Mouse (Mus musculus) adrenal gland, adult 8-10 months (tissue): Measurements from ENCODE around the gene Mgp. TPM values are rescaled to one million over a fixed set of nuclear protein-coding genes. Genes with fewer than 3 reads are reported as not detected.

ENCODE experiments used
- DNase-seq: peaks from one replicate; pipeline ENCODE4 v3.0.0; 2022
- total RNA-seq, 4 experiments: library from RNA; stranded (reverse); gene quantifications; 2 replicates each; pipeline ENCODE4 v1.2.4; 2022

Gene Mgp
- 100 to 1,000 TPM; 174 to 284 (median 210) TPM for total RNA-seq

DNA sequence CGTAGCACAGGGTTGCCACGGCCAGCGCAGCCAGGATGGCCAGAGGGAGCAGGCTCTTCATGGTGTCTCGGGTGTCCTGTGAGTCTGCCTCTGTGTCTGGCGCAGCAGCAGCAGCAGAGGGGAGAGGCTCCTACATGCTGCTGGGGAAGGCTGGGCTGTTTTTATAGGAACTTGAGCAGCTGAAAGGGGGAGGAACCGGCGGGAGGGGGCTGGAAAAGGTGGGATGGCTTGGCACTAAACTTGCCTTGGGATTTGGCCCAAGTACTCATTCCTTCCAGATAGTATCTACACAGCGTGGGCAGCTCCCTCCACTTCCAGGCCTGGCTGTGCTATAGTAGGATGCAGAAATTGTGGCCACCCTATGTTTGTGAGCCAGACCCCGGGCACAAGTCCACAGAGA, at the start of gene Mgp:
TSS of gene Mgp (minus strand) at position 154 of the 400 bp plus-strand sequence.
- DNase-seq, result no peak

DNA sequence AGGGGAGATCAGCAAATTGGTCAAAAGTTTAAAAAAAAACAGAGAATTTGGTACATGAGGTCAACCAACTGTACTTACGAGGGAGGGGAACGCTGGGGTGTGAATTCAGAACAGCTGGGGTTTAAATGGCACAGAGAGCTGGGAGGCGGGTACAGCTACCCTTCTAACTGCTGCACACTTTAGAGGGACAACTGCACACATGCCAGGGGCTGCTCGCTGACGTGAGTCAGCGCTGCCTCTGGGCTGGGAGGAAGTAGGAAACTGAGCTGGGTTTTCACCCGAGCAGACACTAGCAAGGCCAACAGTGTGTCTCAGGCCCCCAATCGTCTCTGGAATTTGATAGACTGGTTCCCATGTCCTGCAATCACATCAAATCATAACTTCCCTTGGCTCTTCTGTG, 49.4 kb upstream of the Mgp start:
- no peak for DNase-seq

DNA sequence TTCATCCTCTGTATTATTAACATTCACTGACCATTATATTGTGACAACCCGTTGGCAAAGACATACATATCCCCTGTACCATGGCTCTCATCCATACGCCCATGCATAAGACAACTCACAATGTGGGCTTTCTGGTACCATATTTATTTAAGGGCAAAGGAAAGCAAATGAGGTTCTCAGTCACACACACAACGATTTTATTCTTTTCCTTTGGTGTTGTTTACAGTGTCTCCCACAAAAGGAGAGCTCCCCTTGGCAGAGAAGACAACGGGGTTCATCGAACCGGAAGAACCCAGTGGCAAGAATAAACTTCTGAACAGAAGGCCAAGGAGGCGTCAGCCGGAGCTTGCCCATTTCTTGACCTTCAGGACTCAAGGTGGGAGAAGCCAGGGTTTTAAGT, 47.9 kb upstream of the Mgp start, which contains the start of gene Pde6h:
TSS of gene Pde6h (plus strand) at position 301 of the 400 bp plus-strand sequence.
- no peak for DNase-seq

DNA sequence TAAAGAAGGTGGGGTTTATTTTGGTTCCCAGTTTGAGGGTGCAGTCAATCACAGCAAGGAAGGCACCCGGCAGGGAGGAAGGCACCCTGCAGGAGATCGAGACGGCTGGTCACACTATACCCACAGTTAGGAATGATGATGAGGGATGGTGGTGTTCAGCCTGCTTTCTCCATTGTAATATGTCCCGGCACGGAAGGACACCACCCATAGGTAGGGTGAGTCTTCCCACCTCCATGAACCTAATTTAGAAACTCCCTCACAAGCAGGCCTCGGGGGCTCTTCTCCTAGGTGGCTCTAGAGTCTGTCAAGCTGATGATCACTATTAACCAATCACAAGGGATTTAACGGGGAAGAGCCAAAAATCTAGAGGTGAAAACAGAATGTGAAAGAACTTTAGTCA, 47.2 kb upstream of the Mgp start:
- no peak for DNase-seq

DNA sequence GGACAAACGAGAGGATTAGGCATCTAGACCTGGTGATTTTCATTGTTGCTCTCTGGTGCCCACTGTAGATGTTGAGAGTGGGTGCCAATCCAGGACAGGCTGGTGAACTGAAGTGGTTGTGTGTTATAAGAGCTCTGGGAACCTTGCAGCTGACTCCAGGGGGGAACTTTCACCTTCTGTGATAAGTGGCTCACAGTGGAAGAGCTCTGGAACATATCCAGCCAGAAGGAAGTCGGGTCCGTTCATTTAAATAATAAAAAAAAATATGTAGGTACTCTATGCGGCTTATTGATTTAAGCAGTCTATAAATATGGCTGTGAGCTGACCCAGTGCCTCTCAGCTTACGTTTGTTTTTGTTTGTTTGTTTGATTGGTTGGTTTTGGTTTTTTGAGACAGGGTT, 46.5 kb upstream of the Mgp start, which contains the start of gene Erp27:
TSS of gene Erp27 (minus strand) at position 101 of the 400 bp plus-strand sequence.
- DNase-seq, result no peak

DNA sequence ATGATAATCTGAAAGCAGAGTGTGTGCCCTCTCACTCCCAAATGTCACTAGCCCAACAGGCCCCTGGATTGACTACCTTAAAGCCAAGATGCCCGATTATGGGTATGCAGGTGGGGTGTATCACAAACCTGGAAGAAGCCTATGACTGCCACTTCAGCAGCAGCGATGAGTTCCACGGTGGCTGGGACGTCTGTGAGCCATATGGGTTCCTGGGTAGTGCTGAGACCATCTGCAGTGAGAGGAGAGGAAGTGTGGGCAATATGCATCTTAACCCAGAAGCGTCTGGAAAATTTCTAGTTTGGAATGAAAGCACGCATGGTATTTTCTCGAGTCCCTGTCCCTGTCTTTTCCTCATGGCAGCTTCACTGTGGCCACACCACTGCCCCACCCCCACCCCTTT, 46.0 kb upstream of the Mgp start:
- DNase-seq, result no peak

DNA sequence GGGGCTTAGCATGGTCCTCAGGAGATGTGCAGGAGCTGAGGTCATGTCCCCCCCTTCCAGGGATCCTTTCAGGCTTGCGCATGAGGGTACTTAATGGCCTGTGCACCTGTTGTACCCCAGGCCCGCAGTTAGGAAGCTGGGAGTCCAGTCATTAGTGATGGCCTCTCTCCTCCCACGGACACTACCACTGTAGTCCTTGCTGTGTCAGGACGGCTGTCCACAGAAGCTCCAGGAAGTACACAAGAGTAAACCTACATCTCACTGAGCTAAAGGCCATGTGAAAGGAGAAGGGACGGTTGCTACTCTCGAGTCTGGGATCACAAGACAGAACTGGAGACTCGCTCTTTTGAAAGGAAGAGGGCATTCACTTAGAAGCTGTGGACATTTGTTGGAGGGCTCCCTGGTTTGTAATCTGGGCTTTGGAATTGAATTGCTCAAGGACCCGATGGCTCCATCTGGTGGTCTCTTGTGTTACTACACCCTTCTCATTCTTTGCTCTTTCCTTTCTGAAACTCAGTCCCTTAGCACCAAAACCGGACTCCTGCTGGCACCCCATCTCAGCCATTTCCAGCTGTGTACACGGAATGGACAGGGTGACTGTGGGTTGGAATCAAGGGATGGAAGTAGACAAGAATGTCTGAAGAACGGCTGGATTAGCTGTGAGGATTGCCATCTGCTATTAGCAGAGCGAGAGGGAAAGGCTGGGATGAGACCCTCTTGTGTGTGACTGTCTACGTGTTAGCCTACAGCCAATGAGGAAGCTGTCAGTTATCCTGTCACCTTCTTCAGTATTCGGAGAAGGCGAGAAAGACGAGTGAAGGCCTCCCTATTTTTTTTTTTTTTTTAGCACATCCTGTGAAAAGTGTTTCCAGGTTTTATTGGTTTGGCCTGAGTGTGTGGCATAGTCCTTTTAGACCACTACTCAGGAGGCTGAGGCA, 45.0 kb upstream of the Mgp start:
- peak; percentile 35 for DNase-seq

DNA sequence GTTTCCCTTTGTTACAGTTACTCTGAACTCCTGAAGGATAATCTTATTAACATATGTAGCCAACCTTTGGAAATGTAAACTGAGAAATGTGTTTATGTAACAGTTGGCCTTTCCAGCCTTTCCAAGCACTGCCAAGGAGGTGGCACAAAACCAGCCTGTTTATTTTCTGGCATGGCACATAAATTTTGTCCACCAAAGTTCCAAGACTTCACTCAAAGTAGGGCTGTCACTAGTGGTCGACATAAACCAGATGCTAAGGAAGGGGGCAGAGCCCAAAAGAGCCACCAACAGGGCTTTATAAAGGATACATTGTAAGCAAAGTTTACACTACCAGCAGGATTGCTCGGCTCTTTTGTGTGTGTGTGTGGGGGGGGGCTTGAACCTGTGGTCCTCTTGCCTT, 42.3 kb upstream of the Mgp start:
- DNase-seq, result no peak

DNA sequence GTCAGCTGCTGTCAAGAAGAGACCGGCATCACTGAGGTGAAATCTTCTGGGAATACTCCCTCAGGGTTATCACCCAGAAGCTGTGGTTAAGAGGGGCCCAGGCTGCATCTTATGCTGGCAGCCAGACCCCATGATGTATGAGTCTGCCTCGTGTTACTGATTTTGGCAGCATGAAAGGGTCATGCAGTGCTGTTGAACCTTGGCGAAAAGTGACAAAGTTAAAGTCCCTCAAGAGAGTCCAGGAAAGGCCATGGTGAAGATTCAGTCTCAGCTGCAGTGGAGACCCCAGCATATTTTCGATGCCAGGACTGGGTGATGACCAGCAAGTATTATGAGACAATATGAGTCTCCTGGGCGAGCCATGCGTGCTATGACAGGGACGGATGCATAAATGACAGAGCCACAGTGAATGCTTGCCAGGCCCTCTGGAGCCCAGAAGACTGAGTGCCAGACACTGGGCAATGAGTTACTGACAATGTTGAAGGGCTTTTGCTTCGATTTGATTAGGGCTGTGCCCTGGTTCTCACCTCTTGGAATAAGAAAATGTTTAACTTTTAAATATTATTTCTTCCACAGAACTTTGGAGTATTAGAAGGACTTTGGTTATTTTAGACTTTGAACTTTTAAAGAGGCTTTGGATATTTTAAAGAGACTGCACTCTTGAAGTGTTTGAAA, 40.2 kb upstream of the Mgp start:
- no peak for DNase-seq

DNA sequence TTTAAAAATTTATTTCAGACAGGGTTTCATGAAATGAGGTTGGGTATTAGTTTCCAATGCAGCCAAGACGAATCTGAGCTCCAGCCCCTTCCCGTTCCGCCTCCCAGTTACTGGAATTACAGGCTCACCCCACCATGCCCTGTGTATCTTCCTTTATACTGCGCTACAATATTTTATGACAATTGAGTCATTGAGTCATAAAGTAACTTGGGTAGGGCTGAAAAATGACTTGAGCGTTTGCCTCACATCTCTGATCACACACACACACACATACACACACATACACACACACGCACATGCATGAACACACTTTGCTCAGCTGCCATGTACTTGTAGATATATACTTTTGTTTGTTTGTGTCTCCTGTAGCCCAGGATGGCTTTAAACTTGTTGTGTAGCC, 38.6 kb upstream of the Mgp start:
- DNase-seq, result no peak

DNA sequence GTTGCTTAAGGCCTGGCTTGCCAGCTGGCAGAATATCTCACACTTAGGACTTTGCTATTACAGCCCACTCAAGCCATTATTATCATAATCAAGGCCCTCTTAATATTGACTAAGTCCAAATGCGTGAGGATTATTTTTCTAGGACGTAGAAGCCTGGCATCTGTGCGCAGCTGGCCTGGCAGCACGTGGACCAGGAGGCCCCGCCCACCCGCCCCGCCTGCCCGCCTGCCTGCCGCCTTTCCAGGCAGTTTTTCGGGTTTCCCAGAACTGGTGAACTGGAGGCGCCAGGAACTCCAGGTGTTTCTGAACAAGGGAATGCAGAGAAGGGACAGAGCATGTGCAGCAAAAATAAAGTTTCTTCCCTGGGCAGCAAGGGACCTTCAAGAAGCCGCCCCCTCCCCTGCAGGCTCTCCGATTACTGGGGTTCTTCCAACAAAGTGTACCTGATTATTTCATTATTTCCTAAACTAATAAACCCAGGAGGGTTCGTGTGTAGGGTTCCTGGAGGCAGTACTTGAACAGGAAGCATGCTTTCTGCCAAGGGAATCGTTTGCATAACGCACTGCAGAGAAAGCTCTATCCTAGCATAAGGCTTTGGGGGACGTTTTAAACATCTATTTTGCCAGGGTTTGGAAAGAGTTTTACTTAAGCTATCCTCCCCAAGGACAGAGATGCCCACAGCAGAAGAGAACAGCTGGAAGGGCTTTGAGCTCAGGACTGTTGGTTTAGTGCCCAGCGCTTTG, 37.9 kb upstream of the Mgp start:
- DNase-seq, result no peak

DNA sequence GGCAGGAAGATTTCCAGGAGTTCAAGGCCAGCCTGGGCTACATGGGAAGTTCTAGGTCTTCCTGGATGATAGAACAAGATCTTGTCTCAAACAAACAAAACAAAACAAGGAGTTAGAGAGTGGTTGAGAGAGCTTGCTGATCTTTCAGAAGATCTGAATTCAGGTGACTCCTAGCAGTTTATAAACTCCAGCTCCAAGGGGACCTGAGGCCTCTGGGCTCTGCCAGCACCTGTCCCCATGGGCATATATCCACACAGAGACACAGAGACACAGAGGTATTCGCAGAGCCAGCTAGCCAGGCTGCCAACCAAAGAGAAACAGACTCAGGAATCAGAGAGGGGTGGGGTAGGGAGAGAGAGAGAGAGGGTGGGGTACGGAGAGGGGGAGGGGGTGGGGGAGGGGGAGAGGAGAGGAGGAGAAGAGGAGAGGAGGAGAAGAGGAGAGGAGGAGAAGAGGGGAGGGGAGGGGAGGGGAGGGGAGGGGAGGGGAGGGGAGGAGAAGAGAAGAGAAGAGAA, 37.2 kb upstream of the Mgp start:
- no peak for DNase-seq

DNA sequence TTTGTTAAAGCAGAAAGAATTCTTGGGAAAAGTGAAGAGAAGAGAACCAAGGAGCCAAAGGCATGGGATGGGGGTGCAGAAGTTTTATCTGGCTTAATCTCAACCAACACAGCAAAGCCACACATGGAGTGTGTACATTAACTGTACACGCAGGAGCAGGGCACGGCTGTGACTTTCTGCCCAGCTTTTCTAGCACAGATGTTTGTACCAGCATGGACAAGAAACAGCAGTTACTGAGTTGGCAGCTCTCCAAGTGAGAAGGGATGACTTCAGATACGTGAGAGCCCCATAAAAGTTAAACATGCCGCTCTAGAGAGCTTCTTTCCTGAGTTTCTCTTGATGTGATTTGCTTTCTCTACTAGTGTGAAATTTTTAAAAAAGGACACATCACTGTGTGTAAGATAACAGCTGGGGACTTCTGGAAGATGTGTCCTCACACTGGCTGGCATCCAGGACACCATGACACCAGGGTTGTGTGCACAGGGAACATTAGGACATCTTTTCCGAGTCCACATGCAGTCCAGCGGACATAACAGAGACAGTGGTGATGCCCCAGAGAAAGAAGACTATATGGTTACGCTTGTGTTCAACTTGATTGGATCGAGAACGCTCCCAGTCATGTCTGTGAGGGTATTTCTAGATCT, 34.7 kb upstream of the Mgp start:
- DNase-seq, result no peak

DNA sequence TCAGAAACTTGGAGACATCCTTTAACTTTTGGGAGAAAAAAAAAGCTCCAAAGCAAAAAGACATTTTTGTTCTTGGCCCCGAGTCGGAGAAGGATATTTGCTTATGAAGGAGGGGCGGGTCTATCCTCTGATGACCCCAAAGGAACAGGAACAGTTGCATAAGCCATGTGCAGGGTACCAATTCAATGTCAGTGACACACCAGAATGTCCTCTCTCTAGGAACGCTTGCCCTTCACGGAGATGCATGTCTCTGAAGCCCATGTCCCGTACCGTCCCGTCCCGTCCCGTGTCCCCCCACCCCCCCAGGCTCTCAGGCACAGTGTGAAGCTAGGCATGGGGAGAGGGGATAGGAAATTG, 31.3 kb upstream of the Mgp start:
- no peak for DNase-seq

DNA sequence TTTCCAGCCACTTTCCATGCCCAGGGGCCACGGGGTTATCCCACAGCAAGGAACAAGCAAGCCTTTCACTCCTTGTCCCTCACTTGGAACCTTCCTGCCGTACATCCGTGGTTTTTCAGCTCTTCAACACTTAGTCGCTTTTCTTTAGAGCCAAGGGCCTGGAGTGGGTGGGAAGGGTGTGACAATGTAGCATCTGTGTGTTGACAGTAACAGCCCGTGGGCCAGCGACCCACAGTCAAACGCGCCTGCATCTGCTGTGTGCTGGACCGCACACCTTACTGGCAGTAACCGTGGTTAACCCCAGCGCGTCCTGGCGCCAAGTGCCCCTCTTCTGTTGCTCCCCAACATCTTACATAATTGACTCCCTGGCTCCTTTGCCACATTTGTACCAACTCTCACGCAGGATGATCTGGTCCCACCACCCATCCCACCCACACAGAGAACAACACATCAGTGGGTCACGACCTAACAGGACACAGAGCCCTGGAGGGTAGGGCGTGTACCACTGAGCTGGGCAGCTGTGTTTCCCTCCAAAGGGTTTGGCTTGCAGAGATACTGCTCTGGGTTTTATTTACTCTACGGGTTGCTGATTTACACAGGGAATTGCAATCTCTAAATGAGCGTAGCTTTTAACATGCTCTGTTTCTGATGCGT, 30.8 kb upstream of the Mgp start:
- no peak for DNase-seq

DNA sequence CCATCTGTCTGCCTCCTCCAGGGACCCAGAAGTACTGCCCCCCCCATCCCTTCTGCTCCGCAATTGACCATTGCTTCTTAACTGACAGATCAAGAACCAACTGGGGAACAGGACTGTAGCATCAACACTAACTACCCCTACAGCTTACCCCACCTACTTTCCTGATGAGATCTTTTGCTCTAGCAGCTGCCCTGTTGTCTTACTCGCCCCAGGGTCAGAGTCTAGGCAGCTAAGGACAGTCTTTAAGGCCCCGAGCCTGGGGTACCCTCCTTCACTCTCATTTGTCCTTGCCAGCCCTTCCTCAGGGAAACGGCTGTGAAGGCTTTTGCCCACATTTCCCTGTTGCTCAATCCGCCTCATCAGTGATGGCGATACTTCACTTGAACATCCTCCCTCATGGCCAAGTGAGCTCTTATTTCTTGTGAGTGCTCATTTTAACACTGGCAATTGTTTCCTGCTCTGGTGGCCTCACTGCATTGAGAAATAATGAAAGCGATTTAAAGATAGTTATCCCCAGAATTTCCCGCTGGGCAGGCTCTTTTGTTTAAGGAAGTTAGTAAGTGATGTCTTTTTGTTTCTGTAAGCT, 28.4 kb upstream of the Mgp start:
- no peak for DNase-seq

DNA sequence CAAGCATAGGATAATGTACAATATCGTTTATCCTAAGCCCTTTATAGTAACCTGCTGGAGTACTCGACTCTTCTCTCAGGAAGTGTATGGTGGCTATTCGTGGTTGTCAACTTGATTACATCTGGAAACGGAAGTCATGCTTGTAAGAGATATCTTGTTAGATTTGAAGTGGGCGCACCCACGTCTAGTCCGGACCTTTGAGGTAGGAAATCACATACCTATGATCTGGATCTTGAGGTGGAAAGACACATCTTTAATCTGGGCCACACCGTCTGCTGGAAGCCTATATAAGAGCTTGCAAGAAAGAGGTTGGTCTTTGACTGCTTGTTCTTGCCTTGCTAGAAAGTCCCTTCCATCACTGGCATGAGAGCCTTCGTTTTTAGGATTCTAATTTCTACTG, 26.9 kb upstream of the Mgp start:
- DNase-seq, result no peak

DNA sequence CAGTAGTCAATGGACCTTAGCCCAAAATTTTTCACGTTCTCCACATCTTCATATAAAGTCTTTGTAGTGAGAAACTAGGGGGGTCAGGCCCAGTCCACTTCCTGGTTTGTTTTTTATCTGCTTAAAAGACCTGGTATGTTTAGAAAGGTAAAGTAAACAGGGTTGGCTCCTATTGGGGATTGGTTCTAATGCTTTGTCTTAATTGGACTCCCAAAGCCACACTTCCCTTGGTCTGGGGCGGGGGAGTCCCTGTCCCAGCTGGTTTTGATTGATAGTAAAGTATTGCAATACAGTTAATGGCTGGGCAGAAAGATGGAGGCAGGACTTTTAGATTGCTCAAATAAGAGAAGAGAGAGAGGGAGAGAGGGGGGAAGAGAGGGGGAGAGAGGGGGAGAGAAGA, 25.4 kb upstream of the Mgp start:
- DNase-seq, result no peak

DNA sequence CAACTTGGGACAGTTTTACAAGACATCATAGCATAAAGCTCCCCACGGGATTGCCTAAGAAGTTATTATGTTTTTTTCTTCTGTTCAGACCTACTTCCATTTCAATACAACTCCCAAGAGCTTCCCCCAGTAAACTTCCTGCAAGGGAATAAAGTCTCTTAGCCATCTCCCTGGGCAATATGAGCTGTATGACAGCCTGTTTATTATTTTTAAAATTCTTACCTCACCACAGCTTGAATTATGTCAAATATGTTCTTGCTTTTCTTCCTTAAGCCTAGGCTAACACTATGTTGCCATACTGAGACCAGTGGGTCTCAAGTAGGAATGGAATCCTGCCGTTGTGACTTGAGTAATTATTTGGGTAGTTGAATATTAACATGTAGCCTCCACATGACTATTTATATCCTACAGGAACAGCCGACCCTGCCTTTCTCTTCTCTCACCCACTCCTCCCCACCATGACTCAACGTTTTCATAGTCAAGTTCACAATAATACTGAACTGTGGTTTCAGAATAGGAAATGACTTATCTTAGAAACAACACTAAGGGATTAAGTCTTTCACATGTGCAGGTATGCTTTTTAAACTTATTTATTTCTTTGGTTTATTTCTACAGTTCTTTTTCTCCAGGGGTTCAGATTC, 24.9 kb upstream of the Mgp start:
- DNase-seq, result no peak

DNA sequence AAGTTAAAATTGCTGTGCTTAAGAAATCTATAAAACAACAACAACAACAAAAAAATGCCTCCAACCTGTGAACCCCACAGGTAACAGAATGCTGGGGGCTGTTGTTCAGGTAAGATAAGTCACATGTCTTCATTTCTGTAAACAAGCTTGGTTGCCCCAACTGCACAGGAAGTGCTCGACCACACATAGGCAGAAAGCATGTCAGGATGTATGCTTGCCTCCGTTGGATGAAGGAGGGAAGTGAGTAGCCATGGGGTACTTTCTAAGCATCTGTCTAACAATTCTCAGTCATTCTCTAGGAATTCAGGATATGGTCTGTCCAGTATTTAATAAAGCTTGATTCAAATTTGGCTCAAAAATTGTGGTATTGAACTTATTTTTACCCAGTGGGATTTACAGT, 23.3 kb upstream of the Mgp start:
- DNase-seq, result no peak

DNA sequence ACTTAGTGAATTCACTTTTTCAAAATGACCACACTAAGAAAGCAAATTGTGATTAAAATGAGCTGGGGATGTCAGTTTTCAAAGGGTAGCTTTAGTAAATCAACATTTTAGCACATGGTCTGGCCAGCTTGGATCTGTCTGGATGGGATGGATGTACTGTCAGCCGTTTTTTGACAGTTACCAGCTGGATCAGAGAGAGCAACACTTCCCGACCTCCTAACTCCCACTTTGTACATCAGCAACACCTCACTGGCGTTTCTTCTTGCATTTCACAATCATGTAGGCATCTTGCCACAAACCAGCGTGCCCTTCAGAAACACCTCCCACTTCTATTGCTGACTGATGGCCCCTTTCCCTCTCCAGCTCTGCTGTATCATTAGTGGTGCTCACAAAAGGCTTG, 22.6 kb upstream of the Mgp start:
- DNase-seq, result no peak
